Mouse (Mus musculus) neural tube, embryonic 15.5 days (tissue): ENCODE measurements around the gene Myo1a. TPM values are rescaled to one million over a fixed set of nuclear protein-coding genes. Genes with fewer than 3 reads are reported as not detected.

Experiments
- ATAC-seq: fragments of 200-750 bp; cut with Nextera tagmentation; 2 replicates; pipeline ENCODE4 v1.8.0; 2017; ENCODE audit warnings: mild to moderate bottlenecking, moderate TSS enrichment, moderate library complexity; ENCODE audit not compliant: low FRiP score
- H3K27ac ChIP-seq: fragments of 300-500 bp; sonication (generic); replicated peaks from 2 replicates; pipeline ENCODE4 v1.5.1; 2015; ENCODE audit warnings: mild to moderate bottlenecking, inconsistent platforms
- H3K27me3 ChIP-seq: fragments of 300-500 bp; sonication (generic); replicated peaks from 2 replicates; pipeline ENCODE4 v1.6.1; 2015; ENCODE audit warnings: inconsistent platforms
- H3K36me3 ChIP-seq: fragments of 300-500 bp; sonication (generic); 2 replicates; pipeline ENCODE4 v1.6.1; 2015; ENCODE audit warnings: inconsistent platforms
- H3K4me1 ChIP-seq: fragments of 300-500 bp; sonication (generic); 2 replicates; pipeline ENCODE4 v1.6.1; 2015; ENCODE audit warnings: inconsistent platforms
- H3K4me2 ChIP-seq: fragments of 300-500 bp; sonication (generic); 2 replicates; pipeline ENCODE4 v1.6.1; 2015; ENCODE audit warnings: inconsistent platforms, mild to moderate bottlenecking, moderate library complexity
- H3K4me3 ChIP-seq: fragments of 300-500 bp; sonication (generic); replicated peaks from 2 replicates; pipeline ENCODE4 v1.5.1; 2015; ENCODE audit warnings: mild to moderate bottlenecking, inconsistent platforms
- H3K9ac ChIP-seq: fragments of 300-500 bp; sonication (generic); replicated peaks from 2 replicates; pipeline ENCODE4 v1.6.1; 2015; ENCODE audit warnings: mild to moderate bottlenecking, inconsistent platforms
- H3K9me3 ChIP-seq: fragments of 300-500 bp; sonication (generic); replicated peaks from 2 replicates; pipeline ENCODE4 v1.6.1; 2016; ENCODE audit warnings: inconsistent platforms
- WGBS: fragments of 180-500 bp; shearing (Covaris S2); methylation state at CpG from one replicate; pipeline ENCODE4 v1.1.7; 2015; ENCODE audit warnings: mixed read lengths; 5-methylcytosine and 5-hydroxymethylcytosine counted together
- polyA plus RNA-seq: library from polyadenylated mRNA; unstranded; fragments of >200 nt; fragmentation: Nextera tagmentation; extraction: Ambion mirVana; gene quantifications from 2 replicates; pipeline ENCODE4 v1.2.1, GENCODE M21; 2015

Gene Myo1a
- polyA plus RNA-seq, 1 experiment from 2014 or later = 1.2 TPM

GRCm38 (mm10) chr10:127707721-127708120, 2.8 kb downstream of the Myo1a start:
- H3K9ac ChIP-seq = no peak overlapping the region
- H3K4me2 ChIP-seq = no peak overlapping the region
- H3K27me3 ChIP-seq = no peaks in the 10 kb centered on the region
- no peak overlapping the region for H3K27ac ChIP-seq
- H3K4me3 ChIP-seq = no peak overlapping the region
- no peaks in the 10 kb centered on the region for H3K36me3 ChIP-seq
- ATAC-seq = no peak
- H3K4me1 ChIP-seq = no peaks in the 10 kb centered on the region
- no peaks in the 10 kb centered on the region for H3K9me3 ChIP-seq
- 91% methylated on average over 7 of the region's 7 CpGs for WGBS

GRCm38 (mm10) chr10:127708850-127709370, 3.9 kb downstream of the Myo1a start:
- H3K4me3 ChIP-seq = no peak overlapping the region
- no peaks in the 10 kb centered on the region for H3K9me3 ChIP-seq
- no peak overlapping the region for H3K27ac ChIP-seq
- no peaks in the 10 kb centered on the region for H3K4me1 ChIP-seq
- H3K27me3 ChIP-seq = no peaks in the 10 kb centered on the region
- 83% methylated on average over 3 of the region's 3 CpGs for WGBS
- H3K4me2 ChIP-seq = no peak overlapping the region
- H3K36me3 ChIP-seq = no peaks in the 10 kb centered on the region
- H3K9ac ChIP-seq = no peak overlapping the region
- ATAC-seq = no peak

GRCm38 (mm10) chr10:127710331-127710730, 5.4 kb downstream of the Myo1a start:
- WGBS = 86% methylated on average over 13 of the region's 13 CpGs
- Histone ChIP-seq H3K9me3 (no peaks in the 10 kb centered on the region), H3K4me2 (no peak overlapping the region), H3K36me3 (no peaks in the 10 kb centered on the region), H3K4me3 (no peak overlapping the region), H3K4me1 (no peaks in the 10 kb centered on the region), H3K27ac (no peak overlapping the region), H3K9ac (no peak overlapping the region), H3K27me3 (no peaks in the 10 kb centered on the region)
- ATAC-seq = no peak

GRCm38 (mm10) chr10:127712736-127713135, 7.8 kb downstream of the Myo1a start:
- WGBS = 78% methylated on average over 6 of the region's 6 CpGs

GRCm38 (mm10) chr10:127721671-127722418, 16.9 kb downstream of the Myo1a start:
- no peaks in the 10 kb centered on the region for H3K36me3 ChIP-seq
- H3K9ac ChIP-seq = peak overlapping the region; percentile 2; the same call in 1 of the 2 replicates
- ATAC-seq = peak; percentile 39; the same call in 1 of the 2 replicates
- peak overlapping the region; percentile 30 for H3K4me2 ChIP-seq
- H3K27me3 ChIP-seq = 0 out of 2 replicates have a peak, but pooled peaks cover 8% of the 10 kb centered on the region
- H3K4me3 ChIP-seq = no peak overlapping the region
- WGBS = 11% methylated on average over 20 of the region's 20 CpGs
- H3K4me1 ChIP-seq = peaks cover 18% of the 10 kb centered on the region
- H3K27ac ChIP-seq = no peak overlapping the region
- no peaks in the 10 kb centered on the region for H3K9me3 ChIP-seq

More at GRCm38 (mm10) chr10:127712736-127713135, 7.8 kb downstream of the Myo1a start:
- H3K4me1 ChIP-seq = no peaks in the 10 kb centered on the region
- H3K27me3 ChIP-seq = no peaks in the 10 kb centered on the region
- no peaks in the 10 kb centered on the region for H3K9me3 ChIP-seq
- H3K36me3 ChIP-seq = no peaks in the 10 kb centered on the region
- no peak overlapping the region for H3K9ac ChIP-seq
- H3K27ac ChIP-seq = no peak overlapping the region
- ATAC-seq = no peak
- no peak overlapping the region for H3K4me2 ChIP-seq
- no peak overlapping the region for H3K4me3 ChIP-seq

GRCm38 (mm10) chr10:127724178-127724577, 19.2 kb downstream of the Myo1a start, which contains the start of gene Tac2:
Gene Tac2, plus strand, starts transcription at chr10:127724478.
- H3K9me3 ChIP-seq = no peaks in the 10 kb centered on the region
- H3K9ac ChIP-seq = no peak within 1 kb of the TSS
- no peaks in the 10 kb centered on the region for H3K36me3 ChIP-seq
- H3K27me3 ChIP-seq = 0 out of 2 replicates have a peak, but pooled peaks cover 8% of the 10 kb centered on the region
- H3K4me3 ChIP-seq = no peak within 1 kb of the TSS
- no peak within 1 kb of the TSS for H3K4me2 ChIP-seq
- ATAC-seq = no peak
- peaks cover 18% of the 10 kb centered on the region for H3K4me1 ChIP-seq
- 87% methylated on average over 3 of the region's 3 CpGs for WGBS
- no peak within 1 kb of the TSS for H3K27ac ChIP-seq

- H3K36me3 ChIP-seq = no peaks in the 10 kb centered on the region
- H3K9me3 ChIP-seq = no peaks in the 10 kb centered on the region
- H3K27ac ChIP-seq = no peak overlapping the region
- peaks cover 21% of the 10 kb centered on the region for H3K4me1 ChIP-seq
- no peak for ATAC-seq
- no peak overlapping the region for H3K9ac ChIP-seq
- WGBS = 83% methylated on average over 4 of the region's 4 CpGs
- no peak overlapping the region for H3K4me2 ChIP-seq
- 0 out of 2 replicates have a peak, but pooled peaks cover 8% of the 10 kb centered on the region for H3K27me3 ChIP-seq
- H3K4me3 ChIP-seq = no peak overlapping the region
Measured at GRCm38 (mm10) chr10:127725136-127725535, 20.2 kb downstream of the Myo1a start.

- ATAC-seq = no peak
- H3K9me3 ChIP-seq = no peaks in the 10 kb centered on the region
- H3K4me3 ChIP-seq = no peak overlapping the region
- no peak overlapping the region for H3K9ac ChIP-seq
- 67% methylated on average over 8 of the region's 8 CpGs for WGBS
- H3K4me1 ChIP-seq = peaks cover 14% of the 10 kb centered on the region
- no peak overlapping the region for H3K4me2 ChIP-seq
- H3K27me3 ChIP-seq = 0 out of 2 replicates have a peak, but pooled peaks cover 6% of the 10 kb centered on the region
- H3K27ac ChIP-seq = no peak overlapping the region
- H3K36me3 ChIP-seq = no peaks in the 10 kb centered on the region
Measured at GRCm38 (mm10) chr10:127728437-127728836, 23.5 kb downstream of the Myo1a start.

GRCm38 (mm10) chr10:127730285-127730932, 25.4 kb downstream of the Myo1a start:
- Histone ChIP-seq H3K4me2 (no peak overlapping the region), H3K4me1 (peaks cover 14% of the 10 kb centered on the region), H3K27ac (peak overlapping the region; percentile 57), H3K9me3 (no peaks in the 10 kb centered on the region), H3K36me3 (no peaks in the 10 kb centered on the region), H3K9ac (no peak overlapping the region), H3K4me3 (no peak overlapping the region), H3K27me3 (0 out of 2 replicates have a peak, but pooled peaks cover 3% of the 10 kb centered on the region)
- ATAC-seq = peak; percentile 57; the same call in 1 of the 2 replicates
- 46% methylated on average over 11 of the region's 11 CpGs for WGBS

- WGBS = 22% methylated on average over 9 of the region's 9 CpGs
Measured at GRCm38 (mm10) chr10:127730933-127731310, 26.0 kb downstream of the Myo1a start.

GRCm38 (mm10) chr10:127731397-127731796, 26.4 kb downstream of the Myo1a start:
- Histone ChIP-seq H3K36me3 (no peaks in the 10 kb centered on the region), H3K4me3 (no peak overlapping the region), H3K4me2 (no peak overlapping the region), H3K27ac (peak overlapping the region; percentile 25; the same call in 1 of the 2 replicates), H3K27me3 (0 out of 2 replicates have a peak, but pooled peaks cover 3% of the 10 kb centered on the region), H3K9me3 (no peaks in the 10 kb centered on the region), H3K9ac (no peak overlapping the region), H3K4me1 (peaks cover 14% of the 10 kb centered on the region)
- 24% methylated on average over 5 of the region's 5 CpGs for WGBS
- no peak for ATAC-seq

More at GRCm38 (mm10) chr10:127730933-127731310, 26.0 kb downstream of the Myo1a start:
- H3K4me3 ChIP-seq = no peak overlapping the region
- H3K9me3 ChIP-seq = no peaks in the 10 kb centered on the region
- ATAC-seq = no peak
- H3K27me3 ChIP-seq = 0 out of 2 replicates have a peak, but pooled peaks cover 3% of the 10 kb centered on the region
- H3K4me1 ChIP-seq = peaks cover 14% of the 10 kb centered on the region
- H3K27ac ChIP-seq = peak overlapping the region; percentile 25; the same call in 1 of the 2 replicates
- no peak overlapping the region for H3K4me2 ChIP-seq
- H3K36me3 ChIP-seq = no peaks in the 10 kb centered on the region
- no peak overlapping the region for H3K9ac ChIP-seq
